ENCODE assay signal across 8 mouse cellular contexts in the genomic region with DNA sequence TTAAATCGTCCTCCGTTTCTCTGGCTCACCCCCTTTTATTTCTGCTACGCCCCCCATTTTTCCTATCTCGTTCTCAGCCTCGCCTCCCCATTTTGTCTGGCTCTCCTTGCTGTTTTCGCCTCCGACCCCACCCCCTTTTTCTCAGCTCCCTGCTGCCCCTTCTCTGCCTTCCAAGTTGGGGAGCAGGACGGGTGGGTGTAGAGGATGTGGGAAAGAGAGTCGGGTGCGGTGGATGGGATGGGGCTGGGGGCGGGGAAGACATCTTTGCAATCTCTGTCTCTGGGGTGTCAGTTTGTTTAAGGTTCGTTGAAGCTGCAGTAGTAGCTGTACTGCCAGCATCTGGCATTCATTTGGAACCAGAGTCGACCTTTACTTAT. TPM values are rescaled to one million over a fixed set of nuclear protein-coding genes. Genes with fewer than 3 reads are reported as not detected.
A peak's percentile ranks its signal among the peaks of the same experiment; 100 is the strongest.
DNase-seq lines count a peak whose midpoint lies in the region; ATAC-seq and TF ChIP-seq lines count a peak whose summit lies in the region.

No protein-coding gene starts in this region.

- H3K4me1 ChIP-seq in bone marrow macrophage, adult 2 months (ENCODE audit: control insufficient read depth, insufficient read depth, low read length) = peaks cover 15% of the 10 kb centered on the region
- H3K4me1 ChIP-seq in forebrain, embryonic 15.5 days = peaks cover 5% of the 10 kb centered on the region; the same call in 1 of the 2 replicates
- peaks cover 5% of the 10 kb centered on the region; the same call in 1 of the 2 replicates for H3K4me1 ChIP-seq in limb, embryonic 14.5 days (ENCODE audit: control insufficient read depth, insufficient read depth, low read length)
- no peaks in the 10 kb centered on the region for H3K4me1 ChIP-seq in neural tube, embryonic 14.5 days (ENCODE audit: control insufficient read depth, insufficient read depth, low read length)

- no peaks in the 10 kb centered on the region for H3K36me3 ChIP-seq in forebrain, embryonic 15.5 days
- no peaks in the 10 kb centered on the region for H3K36me3 ChIP-seq in limb, embryonic 14.5 days (ENCODE audit: control insufficient read depth, insufficient read depth, low read length)
- H3K36me3 ChIP-seq in neural tube, embryonic 14.5 days (ENCODE audit: control insufficient read depth, insufficient read depth, low read length) = no peaks in the 10 kb centered on the region

- H3K9ac ChIP-seq in forebrain, embryonic 15.5 days (replicated peaks) = peak overlapping the region; percentile 66
- H3K9ac ChIP-seq in limb, embryonic 14.5 days (ENCODE audit: low read depth, low read length, severe bottlenecking) = peak overlapping the region; percentile 66
- peak overlapping the region; percentile 65 for H3K9ac ChIP-seq in neural tube, embryonic 14.5 days (replicated peaks; ENCODE audit: low read depth, low read length)

- H3K4me2 ChIP-seq in forebrain, embryonic 15.5 days (replicated peaks) = peak overlapping the region; percentile 48
- H3K4me2 ChIP-seq in limb, embryonic 14.5 days (replicated peaks; ENCODE audit: low read depth, low read length, severe bottlenecking) = peak overlapping the region; percentile 49
- H3K4me2 ChIP-seq in neural tube, embryonic 14.5 days (ENCODE audit: low read depth, low read length) = peak overlapping the region; percentile 46; the same call in 1 of the 2 replicates

- no peaks in the 10 kb centered on the region for H3K27me3 ChIP-seq in forebrain, embryonic 15.5 days
- H3K27me3 ChIP-seq in limb, embryonic 14.5 days (ENCODE audit: control insufficient read depth, insufficient read depth, low read length) = no peaks in the 10 kb centered on the region
- H3K27me3 ChIP-seq in neural tube, embryonic 14.5 days (ENCODE audit: control insufficient read depth, insufficient read depth, low read length) = no peaks in the 10 kb centered on the region

- no peaks in the 10 kb centered on the region for H3K9me3 ChIP-seq in forebrain, embryonic 15.5 days
- no peaks in the 10 kb centered on the region for H3K9me3 ChIP-seq in limb, embryonic 14.5 days (ENCODE audit: control insufficient read depth, low read length)
- H3K9me3 ChIP-seq in neural tube, embryonic 14.5 days (ENCODE audit: control insufficient read depth, low read length) = no peaks in the 10 kb centered on the region

- TF ChIP-seq CTCF in bone marrow macrophage, adult 2 months (IDR thresholded peaks at IDR 0.05; ENCODE audit: low read depth, low read length) = no peak

- H3K4me3 ChIP-seq in bone marrow macrophage, adult 2 months (ENCODE audit: insufficient read depth, low read length) = peak overlapping the region; percentile 81
- peak overlapping the region; percentile 63 for H3K4me3 ChIP-seq in forebrain, embryonic 15.5 days
- H3K4me3 ChIP-seq in limb, embryonic 14.5 days (replicated peaks; ENCODE audit: low read length) = peak overlapping the region; percentile 55
- H3K4me3 ChIP-seq in neural tube, embryonic 14.5 days (ENCODE audit: low read depth, low read length) = peak overlapping the region; percentile 52

- peak; percentile 49 for ATAC-seq in forebrain, embryonic 15.5 days (replicated peaks)
- ATAC-seq in limb, embryonic 14.5 days (ENCODE audit: low FRiP score, low read depth) = no peak; the same call in 1 of the 2 replicates
- peak; percentile 42; the same call in 1 of the 2 replicates for ATAC-seq in neural tube, embryonic 14.5 days (ENCODE audit: low read depth)

- WGBS in forebrain, embryonic 15.5 days = 25% methylated on average over 13 of the region's 13 CpGs
- 19% methylated on average over 13 of the region's 13 CpGs for WGBS in limb, embryonic 14.5 days
- WGBS in neural tube, embryonic 14.5 days = 16% methylated on average over 13 of the region's 13 CpGs

- no peak for TF ChIP-seq POLR2A in bone marrow macrophage, adult 2 months (IDR thresholded peaks at IDR 0.05; ENCODE audit: borderline replicate concordance, low read depth, low read length)
- TF ChIP-seq POLR2A in limb, embryonic 14.5 days (IDR thresholded peaks at IDR 0.05; ENCODE audit: borderline replicate concordance, extremely low read depth, insufficient read depth, insufficient read length) = no peak

- no peak overlapping the region for H3K27ac ChIP-seq in bone marrow macrophage, adult 2 months (ENCODE audit: insufficient read depth, low read depth, low read length)
- H3K27ac ChIP-seq in forebrain, embryonic 15.5 days (replicated peaks) = peak overlapping the region; percentile 82
- peak overlapping the region; percentile 65 for H3K27ac ChIP-seq in limb, embryonic 14.5 days (replicated peaks; ENCODE audit: low read depth, low read length)
- peak overlapping the region; percentile 71 for H3K27ac ChIP-seq in neural tube, embryonic 14.5 days (ENCODE audit: low read depth, low read length)

- DNase-seq in layer of hippocampus, postnatal 25 days (ENCODE audit: extremely low spot score in 1 of 2, low spot score in 1 of 2) = peak; percentile 3 to 10
- no peak for DNase-seq in layer of hippocampus, postnatal 36 days
- no peak for DNase-seq in limb, embryonic 14.5 days (ENCODE audit: low spot score)
- DNase-seq in urinary bladder, adult 18-20 months (ENCODE audit: low spot score in 2 of 2) = no peak
- DNase-seq in kidney, postnatal 10 days = no peak

RNA-seq across cellular contexts. Expression of a gene that starts 0.7 kb away (rescaled TPM):
- 100 to 1,000 TPM; 102 to 103 TPM for total RNA-seq in layer of hippocampus, postnatal 25 days (2021)
- total RNA-seq in layer of hippocampus, postnatal 36 days (2021) = 100 to 1,000 TPM in 1 of 2 experiments, 10 to 100 TPM in 1; 94.2 to 108 TPM
- 19.2 and 21.6 TPM in 2 replicates for polyA plus RNA-seq in bone marrow macrophage, adult 2 months (2012; ENCODE audit: insufficient read depth, insufficient read length, missing spikeins)
- 43.3 and 46.0 TPM in 2 replicates for polyA plus RNA-seq in forebrain, embryonic 15.5 days (2015; fragmentation: Nextera tagmentation; extraction: Ambion mirVana)
- 16.1 and 17.0 TPM in 2 replicates for polyA plus RNA-seq in limb, embryonic 14.5 days (2012; rRNA removed)
- polyA plus RNA-seq in limb, embryonic 14.5 days (2014; fragmentation: Nextera tagmentation; extraction: Ambion mirVana) = 11.8 and 13.1 TPM in 2 replicates
- polyA plus RNA-seq in neural tube, embryonic 14.5 days (2014; fragmentation: Nextera tagmentation; extraction: Ambion mirVana) = 42.3 and 55.0 TPM in 2 replicates

RNA-seq across cellular contexts. Expression of a gene that starts 12.4 kb away (rescaled TPM):
- total RNA-seq in layer of hippocampus, postnatal 25 days (2021) = 10 to 100 TPM; 26.6 to 30.4 TPM
- total RNA-seq in layer of hippocampus, postnatal 36 days (2021) = 10 to 100 TPM; 28.0 to 31.3 TPM
- 11.3 and 14.9 TPM in 2 replicates for polyA plus RNA-seq in bone marrow macrophage, adult 2 months (2012; ENCODE audit: insufficient read depth, insufficient read length, missing spikeins)
- polyA plus RNA-seq in forebrain, embryonic 15.5 days (2015; fragmentation: Nextera tagmentation; extraction: Ambion mirVana) = 49.9 and 52.2 TPM in 2 replicates
- 17.6 and 17.9 TPM in 2 replicates for polyA plus RNA-seq in limb, embryonic 14.5 days (2012; rRNA removed)
- polyA plus RNA-seq in limb, embryonic 14.5 days (2014; fragmentation: Nextera tagmentation; extraction: Ambion mirVana) = 21.1 and 24.1 TPM in 2 replicates
- 67.7 and 69.1 TPM in 2 replicates for polyA plus RNA-seq in neural tube, embryonic 14.5 days (2014; fragmentation: Nextera tagmentation; extraction: Ambion mirVana)

Comparison
In these comparisons a context has a peak if more than half of its experiments do, and no peak if none do; other contexts are left out.
1. DNase-seq: peak in layer of hippocampus, postnatal 25 days (2 of 2); none in layer of hippocampus, postnatal 36 days (0 of 2), limb, embryonic 14.5 days (single experiment), urinary bladder, adult 18-20 months (0 of 2) and kidney, postnatal 10 days (single experiment).
2. Peak in every context shown above with its lines, with median percentiles within 50 percentile points of each other: H3K4me3 ChIP-seq, H3K4me2 ChIP-seq and H3K9ac ChIP-seq.